Mouse (Mus musculus) cerebellum, adult 18-20 months (tissue): Measurements from ENCODE around the gene Lbhd2.

Experiments used
- DNase-seq, 2 experiments: peaks; one replicate each; pipeline ENCODE4 v3.0.0; 2021

Gene Lbhd2

DNA sequence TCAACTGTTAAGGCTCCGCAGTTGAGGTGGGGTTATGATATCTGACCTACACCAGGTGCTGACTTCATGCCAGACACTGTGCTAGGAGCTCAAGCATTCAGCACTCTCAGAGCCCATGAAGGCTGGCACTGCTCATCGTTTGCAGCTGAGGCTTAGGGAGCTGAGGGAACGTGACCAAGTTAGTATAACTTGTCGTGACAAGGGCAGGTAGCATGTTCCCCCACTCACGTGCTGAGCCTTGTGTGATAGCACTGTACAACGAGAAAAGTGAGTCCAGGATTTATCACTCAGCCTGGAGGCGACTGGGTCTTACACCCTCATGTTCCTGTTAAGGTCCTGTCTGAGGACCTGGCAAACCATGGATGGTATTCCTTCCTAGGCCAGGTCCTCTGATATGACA lies 45.0 kb downstream of the Lbhd2 start:
- no peak for DNase-seq

DNA sequence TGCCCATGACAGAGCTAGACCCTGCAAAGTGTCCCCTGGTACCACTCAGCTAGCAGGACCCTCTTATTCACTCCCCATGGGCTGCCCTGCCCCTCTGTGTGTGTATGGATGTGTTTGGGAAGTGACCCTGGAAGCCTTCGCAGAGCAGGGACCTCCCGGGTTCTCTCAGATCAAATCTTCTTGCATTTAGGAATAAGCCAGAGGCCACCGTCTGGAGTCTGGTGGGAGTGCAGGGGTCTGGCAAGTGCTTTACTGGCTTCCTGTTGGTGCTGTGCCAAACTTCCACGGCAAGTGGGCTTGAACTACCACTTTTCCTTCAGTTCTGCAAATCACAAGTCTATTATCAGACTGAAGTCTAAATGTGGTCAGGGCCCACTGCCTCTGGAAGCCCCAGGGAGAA lies 47.4 kb downstream of the Lbhd2 start:
- no peak for DNase-seq

DNA sequence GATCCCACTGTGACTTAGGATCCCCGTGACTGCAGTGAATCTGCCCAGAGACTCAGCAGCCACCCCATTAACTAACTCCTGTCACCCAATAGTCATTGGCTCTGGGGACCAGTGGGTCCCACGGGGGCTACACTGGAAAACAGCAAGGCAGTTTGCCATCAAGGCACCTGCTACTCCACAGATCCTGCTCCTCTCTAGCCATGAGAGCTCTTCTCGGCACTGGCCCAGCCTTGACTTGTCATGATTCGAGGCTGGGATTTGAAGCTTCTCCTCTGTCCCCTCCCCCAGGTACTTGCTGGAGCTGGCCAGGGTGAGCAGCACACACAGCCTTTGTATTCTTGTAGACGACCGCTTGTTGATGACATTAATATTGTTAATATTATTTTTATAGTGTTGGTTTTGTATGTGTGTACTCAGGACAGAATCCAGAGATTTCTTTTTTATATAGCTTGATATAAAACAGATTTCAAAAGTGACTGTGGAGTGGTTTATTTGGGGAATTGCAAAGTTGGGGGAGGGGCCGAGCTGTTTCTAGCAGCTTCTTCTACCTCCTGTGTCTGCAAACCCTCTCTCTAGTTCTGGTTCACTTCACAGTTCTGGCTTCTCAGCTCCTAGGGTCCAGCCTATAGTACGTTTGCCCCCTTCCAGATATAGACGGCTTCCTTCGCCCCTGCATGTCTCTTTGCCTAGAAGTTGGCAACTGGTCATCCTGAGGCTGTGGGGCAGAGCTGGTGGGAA lies 48.1 kb downstream of the Lbhd2 start:
- no peak for DNase-seq

DNA sequence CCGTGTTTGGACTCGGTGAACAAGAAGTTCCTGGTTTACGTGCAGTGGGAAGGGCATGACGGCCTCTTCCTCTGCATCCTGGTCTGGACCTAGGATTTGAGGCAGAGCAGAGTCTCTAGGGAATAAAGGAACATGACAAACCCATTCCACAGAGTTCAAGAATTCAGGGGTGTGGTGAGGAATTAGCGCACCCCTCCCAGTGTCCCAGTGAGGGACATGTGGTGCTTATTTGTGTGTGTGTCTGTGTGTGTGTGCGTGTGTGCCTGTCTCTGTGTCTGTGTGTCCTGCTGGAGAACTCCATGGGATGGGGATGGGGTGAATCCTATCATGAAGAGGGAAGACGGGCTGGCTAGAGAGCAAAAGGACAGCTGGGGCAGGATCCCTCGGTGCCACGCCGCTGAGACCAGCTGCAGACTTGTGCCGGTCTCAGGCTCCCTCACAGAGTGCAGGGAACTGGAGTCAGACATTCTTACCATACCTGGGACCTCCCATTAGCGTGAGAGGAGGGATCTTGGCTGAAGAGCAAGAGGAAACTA lies 48.8 kb downstream of the Lbhd2 start:
- no peak for DNase-seq

DNA sequence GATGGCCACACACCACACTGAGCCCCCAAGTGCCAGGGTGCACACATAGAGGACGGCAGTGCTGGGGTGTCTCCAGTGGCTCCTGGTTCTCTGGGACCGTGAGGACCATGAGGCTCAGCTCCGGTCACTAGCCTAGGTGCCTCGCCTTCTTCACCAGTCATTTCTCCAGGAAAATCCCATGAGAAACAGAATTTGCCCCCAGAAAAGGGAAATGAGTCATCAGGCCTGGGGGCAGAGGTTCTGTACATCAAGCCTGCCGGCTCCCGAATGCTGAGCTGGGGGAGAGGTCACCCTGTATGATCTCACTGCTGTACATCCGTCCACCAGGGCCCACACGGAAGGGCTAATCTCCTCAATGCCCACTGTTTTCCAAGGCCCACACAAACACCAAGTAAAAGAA lies 49.3 kb downstream of the Lbhd2 start:
- no peak for DNase-seq

DNA sequence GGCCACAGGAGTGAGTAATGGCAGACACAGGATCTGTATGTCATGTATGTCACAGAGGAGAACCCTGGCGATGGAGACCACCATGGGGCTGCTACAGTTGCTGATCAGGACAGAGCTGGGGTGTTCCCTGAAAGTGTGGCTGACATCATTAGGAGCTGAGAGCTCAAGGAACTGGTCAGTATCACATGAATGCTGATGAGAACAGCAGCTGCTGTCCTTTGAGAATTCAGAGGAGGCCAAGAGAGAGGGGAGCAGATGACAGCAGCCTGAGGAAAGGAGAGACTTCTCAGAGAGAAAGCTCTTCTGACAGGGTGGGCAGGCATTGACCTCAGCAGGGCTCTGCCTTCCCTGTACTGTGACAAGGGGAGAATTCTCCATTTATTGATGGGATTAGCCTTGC lies 51.1 kb downstream of the Lbhd2 start:
- DNase-seq = no peak
